Mouse (Mus musculus): ENCODE data around the gene Rin3. TPM values are rescaled to one million over a fixed set of nuclear protein-coding genes. Genes with fewer than 3 reads are reported as not detected.
A peak's percentile ranks its signal among the peaks of the same experiment; 100 is the strongest.

The Rin3 gene
- polyA plus RNA-seq, 1 experiment from 2014 or later: 2.8 TPM

DNA sequence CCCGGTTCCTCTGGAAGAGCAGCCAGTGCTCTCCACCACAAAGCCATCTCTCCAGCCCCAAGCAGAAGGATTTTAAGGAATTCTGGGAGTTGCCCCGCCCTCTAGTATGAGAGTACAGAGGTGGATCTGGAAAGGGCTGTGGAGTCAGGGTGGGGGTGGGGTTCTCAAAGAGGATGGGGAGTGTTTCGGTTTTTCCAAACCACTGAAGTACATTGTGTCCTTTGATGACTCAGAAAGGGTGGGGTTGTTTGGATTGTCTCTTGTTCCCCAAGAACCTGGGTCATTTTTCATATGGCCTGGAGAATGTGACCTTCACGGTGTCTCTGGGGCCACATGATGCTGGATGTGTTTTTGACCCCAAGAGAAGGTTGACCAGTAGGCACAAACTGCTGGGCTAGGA, 45.2 kb downstream of the Rin3 start:
- Histone ChIP-seq H3K36me3 (replicated peaks) (no peaks in the 10 kb centered on the region), H3K4me1 (no peaks in the 10 kb centered on the region), H3K9me3 (no peaks in the 10 kb centered on the region), H3K27me3 (ENCODE audit: poor library complexity, severe bottlenecking) (no peaks in the 10 kb centered on the region), H3K27ac (no peak overlapping the region), H3K4me3 (no peak overlapping the region)
- 85% methylated on average over 4 of the region's 4 CpGs for WGBS
- DNase-seq (ENCODE audit: extremely low spot score, low spot score): no peak

DNA sequence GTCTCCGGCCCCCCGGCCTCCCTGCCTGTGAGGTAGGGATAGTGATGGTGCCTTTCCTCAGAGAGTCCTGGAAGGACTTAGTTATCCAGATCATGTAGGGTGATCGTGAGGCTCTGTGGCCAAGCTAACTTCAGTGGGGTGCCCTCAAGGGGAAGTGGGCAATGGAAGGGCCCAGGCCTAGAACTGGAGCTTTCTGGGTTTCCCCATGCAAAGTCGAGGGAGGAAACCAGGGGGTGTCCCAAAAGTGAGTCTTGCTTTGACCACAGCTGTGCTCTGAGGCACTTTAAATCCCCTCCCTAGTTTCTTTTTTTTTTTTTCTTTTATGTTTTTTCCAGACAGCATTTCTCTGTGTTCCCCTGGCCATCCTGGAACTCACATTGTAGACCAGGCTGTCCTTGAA, 47.3 kb downstream of the Rin3 start:
- Histone ChIP-seq H3K4me3 (no peak overlapping the region), H3K36me3 (replicated peaks) (no peaks in the 10 kb centered on the region), H3K4me1 (no peaks in the 10 kb centered on the region), H3K9me3 (no peaks in the 10 kb centered on the region), H3K27me3 (ENCODE audit: poor library complexity, severe bottlenecking) (no peaks in the 10 kb centered on the region), H3K27ac (no peak overlapping the region)
- 93% methylated on average over 4 of the region's 4 CpGs for WGBS
- DNase-seq (ENCODE audit: extremely low spot score, low spot score): no peak

DNA sequence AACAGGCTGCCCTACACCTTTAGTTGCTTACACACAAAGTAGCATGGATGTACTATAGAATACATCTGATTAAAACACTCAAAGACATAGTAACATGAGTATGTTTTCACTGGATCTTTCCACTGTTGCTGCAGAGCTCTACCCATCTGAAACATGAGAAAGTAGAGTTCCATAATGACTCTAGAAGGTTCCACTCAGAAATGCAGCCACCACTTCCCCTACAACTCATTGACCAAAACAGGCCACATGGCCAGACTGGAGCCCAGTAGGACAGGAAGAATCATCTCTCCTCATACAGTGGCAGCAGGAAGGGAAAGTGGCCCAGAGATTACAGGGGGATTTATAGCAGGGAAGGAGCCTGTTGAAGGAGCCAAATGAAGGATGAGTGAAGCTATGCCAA, 47.9 kb downstream of the Rin3 start:
- Histone ChIP-seq H3K4me3 (no peak overlapping the region), H3K36me3 (replicated peaks) (no peaks in the 10 kb centered on the region), H3K9me3 (no peaks in the 10 kb centered on the region), H3K27me3 (ENCODE audit: poor library complexity, severe bottlenecking) (no peaks in the 10 kb centered on the region), H3K4me1 (no peaks in the 10 kb centered on the region), H3K27ac (no peak overlapping the region)
- DNase-seq (ENCODE audit: extremely low spot score, low spot score): no peak

DNA sequence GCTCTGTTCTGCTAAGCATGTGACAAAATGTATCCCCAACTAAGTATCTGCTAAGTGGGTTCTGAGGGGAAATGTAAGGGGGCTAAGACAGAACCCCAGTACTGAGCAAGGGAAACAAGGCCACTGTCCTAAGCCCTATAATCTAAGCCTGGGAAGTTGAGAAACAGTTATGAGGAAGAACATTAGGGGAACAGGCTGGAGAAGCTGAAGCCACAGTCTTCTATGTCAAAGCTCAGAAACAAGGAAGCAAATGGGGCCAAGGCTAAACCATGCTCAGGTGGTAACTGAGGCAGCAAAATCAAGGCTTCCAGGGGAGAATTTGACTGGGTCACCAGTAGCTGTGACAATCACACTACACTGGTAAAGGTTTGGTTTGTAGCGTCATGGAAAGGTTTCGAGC, 50.3 kb downstream of the Rin3 start:
- H3K36me3 ChIP-seq (replicated peaks): no peaks in the 10 kb centered on the region
- no peak for DNase-seq (ENCODE audit: extremely low spot score, low spot score)
- WGBS: 96% methylated on average over 2 of the region's 2 CpGs
- H3K4me1 ChIP-seq: no peaks in the 10 kb centered on the region
- no peaks in the 10 kb centered on the region for H3K9me3 ChIP-seq
- no peak overlapping the region for H3K4me3 ChIP-seq
- H3K27me3 ChIP-seq (ENCODE audit: poor library complexity, severe bottlenecking): no peaks in the 10 kb centered on the region
- H3K27ac ChIP-seq: no peak overlapping the region

DNA sequence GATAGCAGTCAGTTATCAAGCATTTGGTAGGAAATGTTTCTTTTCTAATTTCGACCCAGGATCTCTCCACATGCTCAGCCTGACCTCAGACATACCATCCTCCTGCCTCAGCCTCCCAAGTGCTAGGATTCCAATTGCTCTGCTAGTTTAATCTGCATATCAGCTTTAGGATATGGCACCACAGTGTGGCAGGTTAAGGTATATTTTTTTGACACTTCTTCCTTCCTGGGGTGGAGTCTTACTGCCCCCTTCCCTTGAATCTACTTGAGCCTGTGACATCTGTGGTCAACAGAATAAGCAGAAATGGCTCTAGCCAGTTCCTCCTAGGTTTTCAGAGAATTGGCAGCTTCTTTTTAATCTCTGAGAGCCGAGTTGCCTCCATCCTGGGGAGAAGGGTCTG, 56.2 kb downstream of the Rin3 start:
- WGBS: 75% methylated on average over 2 of the region's 2 CpGs
- DNase-seq (ENCODE audit: extremely low spot score, low spot score): no peak

DNA sequence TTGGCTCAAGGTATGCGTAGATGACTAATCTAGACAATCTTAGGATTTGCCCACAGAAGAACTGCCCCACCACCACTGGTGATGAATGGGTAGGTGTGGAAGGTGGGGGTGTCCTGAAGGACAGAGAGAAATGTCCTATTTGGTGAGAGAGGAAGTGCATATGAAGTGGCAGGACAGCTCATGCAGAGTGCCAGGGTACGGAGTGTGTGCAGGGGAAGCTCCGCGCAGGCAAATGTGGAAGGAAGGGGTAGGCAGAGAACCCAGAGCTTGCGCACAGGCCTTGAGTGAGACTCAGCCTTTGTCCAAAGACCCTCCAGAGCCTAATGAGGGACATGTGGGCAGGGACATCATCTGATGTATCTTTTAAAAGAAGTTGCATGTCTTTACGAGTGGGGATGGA, 57.6 kb downstream of the Rin3 start:
- Histone ChIP-seq H3K27me3 (ENCODE audit: poor library complexity, severe bottlenecking) (no peaks in the 10 kb centered on the region), H3K36me3 (replicated peaks) (no peaks in the 10 kb centered on the region), H3K4me3 (no peak overlapping the region), H3K9me3 (no peaks in the 10 kb centered on the region), H3K27ac (no peak overlapping the region), H3K4me1 (peaks cover 16% of the 10 kb centered on the region)
- 94% methylated on average over 6 of the region's 6 CpGs for WGBS
- DNase-seq (ENCODE audit: extremely low spot score, low spot score): no peak

More for the DNA sequence above, 56.2 kb downstream of the Rin3 start:
- Histone ChIP-seq H3K4me3 (no peak overlapping the region), H3K9me3 (no peaks in the 10 kb centered on the region), H3K27ac (no peak overlapping the region), H3K4me1 (peaks cover 11% of the 10 kb centered on the region), H3K36me3 (replicated peaks) (no peaks in the 10 kb centered on the region), H3K27me3 (ENCODE audit: poor library complexity, severe bottlenecking) (no peaks in the 10 kb centered on the region)

DNA sequence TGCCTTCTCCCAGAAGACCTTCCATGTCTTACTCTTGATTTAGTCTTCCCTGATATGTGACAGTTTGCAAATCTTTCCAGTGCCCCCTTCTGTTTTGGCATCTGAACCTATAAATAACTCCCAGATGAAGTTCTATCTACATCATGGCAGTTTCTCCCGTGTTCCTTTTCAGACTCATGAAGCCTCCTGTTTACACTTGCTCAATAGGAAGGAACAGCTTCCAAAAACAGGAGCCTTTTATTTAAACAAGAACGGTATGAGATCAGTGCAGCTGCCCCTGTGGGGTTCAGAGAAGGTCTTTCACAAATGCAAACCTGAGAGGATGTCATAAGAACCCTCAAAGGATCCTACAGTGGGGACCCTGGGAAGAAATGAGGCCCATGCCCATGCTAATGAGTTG, 59.3 kb downstream of the Rin3 start:
- 80% methylated on average over 2 of the region's 2 CpGs for WGBS
- DNase-seq (ENCODE audit: extremely low spot score, low spot score): no peak
- Histone ChIP-seq H3K9me3 (no peaks in the 10 kb centered on the region; the same call in 1 of the 2 replicates), H3K27me3 (ENCODE audit: poor library complexity, severe bottlenecking) (no peaks in the 10 kb centered on the region), H3K27ac (no peak overlapping the region), H3K4me3 (no peak overlapping the region), H3K36me3 (replicated peaks) (no peaks in the 10 kb centered on the region), H3K4me1 (peaks cover 19% of the 10 kb centered on the region)

DNA sequence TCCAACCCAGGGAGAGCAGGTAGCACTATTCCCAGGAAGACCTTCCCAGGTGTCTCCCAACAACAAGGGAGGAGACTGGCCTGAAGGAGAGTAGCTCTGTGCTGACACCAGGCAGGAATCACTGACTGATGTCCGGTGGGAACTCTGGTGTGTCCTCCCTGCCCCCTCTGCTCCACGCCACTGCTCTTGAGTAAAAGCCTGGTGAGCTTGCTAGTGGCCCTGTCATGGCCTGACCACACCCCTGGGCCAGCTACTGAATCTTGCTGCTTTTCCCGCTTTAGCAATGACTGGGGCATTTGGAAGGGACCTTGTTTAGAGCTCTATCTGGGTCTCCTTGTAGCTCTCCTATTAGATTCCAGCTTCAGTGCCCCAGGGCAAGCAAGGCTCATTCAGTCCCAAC, 59.8 kb downstream of the Rin3 start:
- Histone ChIP-seq H3K4me3 (no peak overlapping the region), H3K27me3 (ENCODE audit: poor library complexity, severe bottlenecking) (no peaks in the 10 kb centered on the region), H3K4me1 (peaks cover 19% of the 10 kb centered on the region), H3K36me3 (replicated peaks) (no peaks in the 10 kb centered on the region), H3K27ac (no peak overlapping the region), H3K9me3 (no peaks in the 10 kb centered on the region; the same call in 1 of the 2 replicates)
- no peak for DNase-seq (ENCODE audit: extremely low spot score, low spot score)
- 54% methylated on average over 3 of the region's 3 CpGs for WGBS

DNA sequence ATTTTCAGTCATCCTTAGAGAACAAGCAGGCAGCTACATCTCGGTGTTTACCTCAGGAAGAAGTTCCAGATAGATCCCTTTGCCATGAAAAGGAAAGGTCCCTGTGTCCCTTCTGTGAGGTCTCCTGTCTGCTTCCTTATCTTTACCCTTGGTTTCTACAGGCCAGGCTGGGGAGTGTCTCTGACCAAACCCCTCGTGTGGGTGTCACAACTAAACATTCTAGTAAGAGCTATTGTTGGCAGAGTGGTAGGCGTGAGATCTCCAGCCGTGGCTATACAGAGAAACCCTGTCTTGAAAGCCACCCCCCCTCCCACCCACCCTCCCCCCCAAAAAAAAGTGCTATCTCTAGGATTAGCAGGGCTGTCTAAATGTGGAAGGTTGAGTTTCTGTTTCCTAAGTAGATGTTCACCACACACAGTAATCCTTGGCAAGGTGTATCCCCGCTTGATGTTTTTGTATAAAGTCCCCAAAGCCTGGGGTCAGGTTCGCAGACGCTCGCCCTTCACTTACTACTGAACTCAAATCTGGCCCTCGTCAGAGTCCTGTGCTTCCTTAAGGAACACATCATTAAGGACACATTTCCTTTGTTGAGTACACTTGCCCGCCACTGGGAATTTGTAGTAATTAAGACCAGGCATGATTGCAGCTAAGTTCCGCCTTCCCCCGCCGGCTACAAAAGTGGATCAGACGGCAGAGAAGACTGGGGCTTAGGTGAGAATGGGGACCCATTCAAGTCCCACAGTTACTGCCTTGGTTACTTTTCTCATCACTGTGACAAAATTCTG, 62.4 kb downstream of the Rin3 start:
- peaks cover 19% of the 10 kb centered on the region for H3K4me1 ChIP-seq
- H3K9me3 ChIP-seq: no peaks in the 10 kb centered on the region; the same call in 1 of the 2 replicates
- 63% methylated on average over 14 of the region's 14 CpGs for WGBS
- H3K27ac ChIP-seq: no peak overlapping the region
- DNase-seq (ENCODE audit: extremely low spot score, low spot score): no peak
- no peak overlapping the region for H3K4me3 ChIP-seq
- no peaks in the 10 kb centered on the region for H3K36me3 ChIP-seq (replicated peaks)
- H3K27me3 ChIP-seq (ENCODE audit: poor library complexity, severe bottlenecking): no peaks in the 10 kb centered on the region

DNA sequence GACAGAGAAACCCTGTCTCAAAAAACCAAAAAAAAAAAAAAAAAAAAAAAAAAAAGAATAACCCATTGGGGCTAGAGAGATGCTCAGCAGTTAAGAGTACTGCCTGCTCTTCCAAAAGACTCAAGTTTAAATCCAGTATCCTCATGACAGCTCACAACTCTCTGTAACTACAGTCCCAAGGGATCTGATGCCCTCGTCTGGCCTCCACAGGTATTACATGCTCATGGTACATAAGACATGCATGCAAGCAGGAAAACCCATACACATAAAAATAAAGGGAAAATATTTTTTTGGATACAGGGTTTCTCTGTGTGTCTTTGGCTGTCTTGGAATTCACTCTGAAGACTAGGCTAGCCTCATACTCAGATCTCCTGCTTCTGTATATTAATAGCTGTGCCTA, 63.7 kb downstream of the Rin3 start:
- no peaks in the 10 kb centered on the region for H3K36me3 ChIP-seq (replicated peaks)
- H3K4me3 ChIP-seq: no peak overlapping the region
- no peaks in the 10 kb centered on the region for H3K27me3 ChIP-seq (ENCODE audit: poor library complexity, severe bottlenecking)
- peak; percentile 30 for DNase-seq (ENCODE audit: extremely low spot score, low spot score)
- WGBS: 10% methylated on average over 1 of the region's 1 CpGs
- H3K9me3 ChIP-seq: no peaks in the 10 kb centered on the region; the same call in 1 of the 2 replicates
- peaks cover 19% of the 10 kb centered on the region for H3K4me1 ChIP-seq
- H3K27ac ChIP-seq: no peak overlapping the region

DNA sequence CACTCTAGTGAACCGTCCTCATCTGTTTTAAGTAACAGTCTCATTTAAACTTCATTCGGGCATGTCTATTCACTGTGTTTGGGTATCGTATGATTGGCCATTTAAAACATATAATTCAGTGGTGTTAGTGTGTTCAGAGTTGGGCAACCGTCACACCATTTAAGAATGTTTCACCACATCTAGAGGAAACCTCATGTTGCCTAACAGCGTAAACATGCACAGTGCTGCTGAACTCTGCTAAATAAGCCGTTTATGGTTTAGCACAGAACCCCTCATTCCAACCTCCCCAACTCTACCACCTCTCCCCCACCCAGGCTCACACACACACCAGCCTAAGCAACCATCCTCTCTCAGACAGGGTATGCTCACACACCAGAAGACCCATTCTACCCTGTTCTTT, 65.6 kb downstream of the Rin3 start:
- H3K9me3 ChIP-seq: no peaks in the 10 kb centered on the region; the same call in 1 of the 2 replicates
- WGBS: 92% methylated on average over 6 of the region's 6 CpGs

DNA sequence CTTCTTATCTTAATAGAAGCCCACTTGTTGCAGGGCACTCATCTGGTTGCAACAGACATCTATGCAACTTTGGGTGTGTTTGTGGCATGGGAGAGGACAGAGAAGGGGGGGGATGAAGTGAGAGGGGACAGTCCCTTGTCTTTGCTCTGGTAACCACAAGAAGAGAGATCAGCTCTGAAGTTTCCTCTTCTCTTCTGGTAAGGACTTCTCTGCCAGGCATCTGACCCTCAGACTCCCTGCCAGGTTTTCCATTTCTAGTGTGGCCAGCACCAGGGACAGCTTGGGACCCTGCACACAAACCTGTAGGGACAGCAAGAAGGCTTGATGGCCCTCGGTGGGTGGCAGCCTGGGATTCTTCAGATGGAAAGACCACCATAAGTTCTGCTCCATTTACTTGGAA, 68.1 kb downstream of the Rin3 start:
- WGBS: 83% methylated on average over 1 of the region's 1 CpGs
- Histone ChIP-seq H3K27me3 (ENCODE audit: poor library complexity, severe bottlenecking) (no peaks in the 10 kb centered on the region), H3K9me3 (no peaks in the 10 kb centered on the region), H3K4me1 (no peaks in the 10 kb centered on the region), H3K36me3 (replicated peaks) (no peaks in the 10 kb centered on the region), H3K4me3 (no peak overlapping the region), H3K27ac (no peak overlapping the region)
- no peak for DNase-seq (ENCODE audit: extremely low spot score, low spot score)

More for the DNA sequence above, 65.6 kb downstream of the Rin3 start:
- no peak for DNase-seq (ENCODE audit: extremely low spot score, low spot score)
- H3K4me3 ChIP-seq: no peak overlapping the region
- no peaks in the 10 kb centered on the region for H3K36me3 ChIP-seq (replicated peaks)
- no peaks in the 10 kb centered on the region for H3K27me3 ChIP-seq (ENCODE audit: poor library complexity, severe bottlenecking)
- H3K4me1 ChIP-seq: peaks cover 8% of the 10 kb centered on the region; the same call in 1 of the 2 replicates
- no peak overlapping the region for H3K27ac ChIP-seq

DNA sequence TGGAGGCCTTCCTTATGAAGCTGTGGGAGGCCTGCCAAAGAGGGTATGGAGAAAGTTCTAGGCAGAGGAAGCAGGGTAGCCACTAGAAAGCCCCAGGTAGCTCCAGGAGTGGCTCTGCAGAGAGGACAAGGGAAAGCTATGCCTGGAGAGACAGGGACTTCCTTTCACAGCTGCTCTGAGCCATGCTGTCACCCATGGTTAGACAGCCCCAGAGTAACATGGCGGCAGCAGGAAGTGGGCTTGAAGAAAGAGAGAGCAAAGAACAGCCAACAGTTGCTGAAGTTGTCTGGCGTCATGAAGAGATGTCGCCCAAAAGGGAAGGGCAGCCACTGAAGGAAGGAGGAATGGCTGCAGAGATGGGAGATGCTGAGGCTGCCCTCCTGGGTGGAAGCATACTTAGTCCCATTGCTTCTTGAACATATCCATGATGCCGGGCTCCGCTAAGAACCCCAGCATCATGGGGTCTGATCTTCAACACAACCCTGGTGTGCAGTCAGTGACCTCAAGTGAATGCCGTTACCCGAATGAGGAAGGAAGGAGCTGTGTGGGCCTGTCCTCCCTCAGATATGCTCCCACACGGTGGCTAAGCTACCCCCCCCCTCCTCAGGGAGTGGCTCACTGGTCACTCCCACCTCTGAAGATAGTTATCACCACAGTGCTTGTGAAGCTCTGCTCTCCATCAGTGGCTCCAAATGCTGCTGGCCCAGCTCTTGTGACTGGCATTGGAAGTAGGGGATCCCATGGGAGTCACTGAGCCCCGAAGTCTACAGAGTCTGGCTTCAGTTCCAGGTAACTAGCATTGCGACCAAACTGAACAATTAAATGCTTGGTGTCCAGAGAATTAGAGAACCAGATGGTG, 71.5 kb downstream of the Rin3 start:
- DNase-seq (ENCODE audit: extremely low spot score, low spot score): no peak
- Histone ChIP-seq H3K27me3 (ENCODE audit: poor library complexity, severe bottlenecking) (no peaks in the 10 kb centered on the region), H3K36me3 (replicated peaks) (no peaks in the 10 kb centered on the region), H3K4me1 (no peaks in the 10 kb centered on the region), H3K4me3 (no peak overlapping the region), H3K9me3 (no peaks in the 10 kb centered on the region), H3K27ac (no peak overlapping the region)
- WGBS: 90% methylated on average over 10 of the region's 10 CpGs

All from forebrain, embryonic 10.5 days (tissue).